Mouse (Mus musculus): ENCODE results near the gene Samd11. TPM values are rescaled to one million over a fixed set of nuclear protein-coding genes. Genes with fewer than 3 reads are reported as not detected.

Gene Samd11
- polyA plus RNA-seq, 1 experiment from 2014 or later, result 0.24 TPM

DNA sequence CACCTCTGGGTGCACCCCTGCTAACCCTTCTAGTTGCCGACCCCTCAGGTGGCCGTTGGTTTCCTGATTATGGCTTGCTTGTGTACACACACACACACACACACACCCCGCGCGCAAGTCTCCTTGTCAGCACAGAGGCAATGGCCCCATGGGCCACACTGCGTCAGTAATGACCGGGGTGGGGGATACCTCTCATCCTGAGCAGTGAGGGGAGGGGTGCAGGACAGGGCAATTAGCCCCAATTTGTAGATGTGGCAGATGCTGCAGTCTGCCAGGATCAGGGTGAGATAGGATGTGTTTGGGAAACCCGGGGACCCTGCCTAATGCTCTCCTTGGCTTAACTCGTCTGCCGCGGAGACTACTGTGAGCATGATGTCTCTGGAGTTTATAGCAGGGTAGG is 5.9 kb downstream of the Samd11 start:
- Histone ChIP-seq H3K27ac (ENCODE audit: low read length) (no peak overlapping the region), H3K9ac (replicated peaks; ENCODE audit: low read depth) (no peak overlapping the region), H3K9me3 (ENCODE audit: low read length) (no peaks in the 10 kb centered on the region), H3K36me3 (ENCODE audit: insufficient read depth, low read length) (0 out of 2 replicates have a peak, but pooled peaks cover 13% of the 10 kb centered on the region), H3K4me1 (ENCODE audit: insufficient read depth, low read depth, low read length) (0 out of 2 replicates have a peak, but pooled peaks cover 2% of the 10 kb centered on the region), H3K4me2 (replicated peaks; ENCODE audit: low read depth, low read length) (no peak overlapping the region), H3K27me3 (replicated peaks; ENCODE audit: insufficient read depth, low read length) (peaks cover 9% of the 10 kb centered on the region; the same call in 1 of the 2 replicates), H3K4me3 (ENCODE audit: low read depth, low read length) (no peak overlapping the region)
- ATAC-seq (no peak), DNase-seq (ENCODE audit: low spot score) (no peak)
- 52% methylated on average over 11 of the region's 11 CpGs for WGBS
- TF ChIP-seq EP300 (IDR thresholded peaks at IDR 0.05) (no peak), CTCF (IDR thresholded peaks at IDR 0.05) (no peak)

DNA sequence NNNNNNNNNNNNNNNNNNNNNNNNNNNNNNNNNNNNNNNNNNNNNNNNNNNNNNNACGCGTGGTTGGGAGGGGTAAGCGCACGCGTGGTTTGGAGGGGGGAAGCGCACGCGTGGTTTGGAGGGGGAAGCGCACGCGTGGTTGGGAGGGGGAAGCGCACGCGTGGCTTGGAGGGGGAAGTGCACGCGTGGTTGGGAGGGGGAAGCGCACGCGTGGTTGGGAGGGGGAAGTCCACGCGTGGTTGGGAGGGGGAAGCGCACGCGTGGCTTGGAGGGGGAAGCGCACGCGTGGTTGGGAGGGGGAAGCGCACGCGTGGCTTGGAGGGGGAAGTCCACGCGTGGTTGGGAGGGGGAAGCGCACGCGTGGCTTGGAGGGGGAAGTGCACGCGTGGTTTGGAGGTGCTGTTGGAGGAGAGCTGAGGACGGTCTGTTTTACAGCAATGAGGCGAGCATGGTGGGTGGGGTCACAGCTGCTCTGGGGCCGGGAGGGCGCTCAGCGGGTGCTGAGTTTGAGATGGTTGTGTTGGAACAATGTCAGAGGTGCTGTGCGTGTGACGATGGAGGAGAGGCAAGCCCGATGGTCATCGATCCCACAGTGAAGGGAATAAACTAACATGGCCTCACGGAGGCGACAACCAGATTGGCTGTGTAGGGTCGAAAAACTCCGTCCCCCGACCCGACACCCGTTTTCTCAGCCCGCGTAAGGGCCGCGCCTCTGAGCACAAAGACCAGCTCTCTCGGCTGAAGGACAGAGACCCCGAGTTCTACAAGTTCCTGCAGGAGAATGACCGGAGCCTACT is 18.6 kb downstream of the Samd11 start:
- 25% methylated on average over 44 of the region's 60 CpGs for WGBS
- Histone ChIP-seq H3K4me2 (replicated peaks; ENCODE audit: low read depth, low read length) (peak overlapping the region; percentile 94), H3K36me3 (ENCODE audit: insufficient read depth, low read length) (peaks cover 21% of the 10 kb centered on the region; the same call in 1 of the 2 replicates), H3K4me1 (ENCODE audit: insufficient read depth, low read depth, low read length) (peaks cover 7% of the 10 kb centered on the region; the same call in 1 of the 2 replicates), H3K27me3 (replicated peaks; ENCODE audit: insufficient read depth, low read length) (no peaks in the 10 kb centered on the region), H3K9ac (replicated peaks; ENCODE audit: low read depth) (no peak overlapping the region), H3K27ac (ENCODE audit: low read length) (no peak overlapping the region), H3K4me3 (ENCODE audit: low read depth, low read length) (peak overlapping the region; percentile 79; the same call in 1 of the 2 replicates), H3K9me3 (ENCODE audit: low read length) (no peaks in the 10 kb centered on the region)
- TF ChIP-seq CTCF (IDR thresholded peaks at IDR 0.05) (no peak), EP300 (IDR thresholded peaks at IDR 0.05) (no peak)
- ATAC-seq, result no peak
- DNase-seq (ENCODE audit: low spot score), result peak; percentile 38

- WGBS, result under 1% methylated on average over 80 of the region's 90 CpGs
These were observed 19.5 kb downstream of the Samd11 start, which contains the start of gene Noc2l for GRCm38 (mm10) chr4:156235808-156236533. Gene Noc2l (plus strand): TSS chr4:156236010.

GRCm38 (mm10) chr4:156235360-156235770 is 20.1 kb downstream of the Samd11 start:
- peak overlapping the region; percentile 77 for H3K27ac ChIP-seq (ENCODE audit: low read length)
- H3K4me3 ChIP-seq (ENCODE audit: low read depth, low read length), result peak overlapping the region; percentile 79
- H3K4me1 ChIP-seq (ENCODE audit: insufficient read depth, low read depth, low read length), result peaks cover 7% of the 10 kb centered on the region; the same call in 1 of the 2 replicates
- H3K9me3 ChIP-seq (ENCODE audit: low read length), result no peaks in the 10 kb centered on the region
- peak overlapping the region; percentile 94 for H3K4me2 ChIP-seq (replicated peaks; ENCODE audit: low read depth, low read length)
- DNase-seq (ENCODE audit: low spot score), result peak; percentile 74
- TF ChIP-seq CTCF (IDR thresholded peaks at IDR 0.05) (peak; percentile 46), EP300 (IDR thresholded peaks at IDR 0.05) (no peak)
- peak; percentile 33 for ATAC-seq
- no peaks in the 10 kb centered on the region for H3K27me3 ChIP-seq (replicated peaks; ENCODE audit: insufficient read depth, low read length)
- H3K36me3 ChIP-seq (ENCODE audit: insufficient read depth, low read length), result peaks cover 17% of the 10 kb centered on the region; the same call in 1 of the 2 replicates
- H3K9ac ChIP-seq (replicated peaks; ENCODE audit: low read depth), result peak overlapping the region; percentile 41; the same call in 1 of the 2 replicates
- WGBS, result under 1% methylated on average over 15 of the region's 15 CpGs

More at GRCm38 (mm10) chr4:156235808-156236533, 19.5 kb downstream of the Samd11 start, which contains the start of gene Noc2l:
- Histone ChIP-seq H3K4me1 (ENCODE audit: insufficient read depth, low read depth, low read length) (peaks cover 7% of the 10 kb centered on the region; the same call in 1 of the 2 replicates), H3K9ac (replicated peaks; ENCODE audit: low read depth) (peak within 1 kb of the TSS; percentile 41), H3K9me3 (ENCODE audit: low read length) (no peaks in the 10 kb centered on the region), H3K27ac (ENCODE audit: low read length) (peak within 1 kb of the TSS; percentile 77), H3K4me3 (ENCODE audit: low read depth, low read length) (peak within 1 kb of the TSS; percentile 79), H3K4me2 (replicated peaks; ENCODE audit: low read depth, low read length) (peak within 1 kb of the TSS; percentile 94), H3K27me3 (replicated peaks; ENCODE audit: insufficient read depth, low read length) (no peaks in the 10 kb centered on the region), H3K36me3 (ENCODE audit: insufficient read depth, low read length) (peaks cover 20% of the 10 kb centered on the region; the same call in 1 of the 2 replicates)
- no peak for TF ChIP-seq EP300 (IDR thresholded peaks at IDR 0.05)
- peak; percentile 25; the same call in 1 of the 2 replicates for TF ChIP-seq CTCF (IDR thresholded peaks at IDR 0.05)
- DNase-seq (ENCODE audit: low spot score) (peak; percentile 96), ATAC-seq (peak; percentile 95)

- ATAC-seq (peak; percentile 51), DNase-seq (ENCODE audit: low spot score) (peak; percentile 72)
- TF ChIP-seq CTCF (IDR thresholded peaks at IDR 0.05) (no peak), EP300 (IDR thresholded peaks at IDR 0.05) (no peak)
- peaks cover 12% of the 10 kb centered on the region; the same call in 1 of the 2 replicates for H3K36me3 ChIP-seq (ENCODE audit: insufficient read depth, low read length)
- under 1% methylated on average over 30 of the region's 48 CpGs for WGBS
- H3K4me3 ChIP-seq (ENCODE audit: low read depth, low read length), result peak within 1 kb of the TSS; percentile 79
- peak within 1 kb of the TSS; percentile 77 for H3K27ac ChIP-seq (ENCODE audit: low read length)
- no peaks in the 10 kb centered on the region for H3K27me3 ChIP-seq (replicated peaks; ENCODE audit: insufficient read depth, low read length)
- no peaks in the 10 kb centered on the region for H3K9me3 ChIP-seq (ENCODE audit: low read length)
- peak within 1 kb of the TSS; percentile 41 for H3K9ac ChIP-seq (replicated peaks; ENCODE audit: low read depth)
- peaks cover 7% of the 10 kb centered on the region; the same call in 1 of the 2 replicates for H3K4me1 ChIP-seq (ENCODE audit: insufficient read depth, low read depth, low read length)
- peak within 1 kb of the TSS; percentile 94 for H3K4me2 ChIP-seq (replicated peaks; ENCODE audit: low read depth, low read length)
These were observed 20.7 kb downstream of the Samd11 start, which contains the start of gene Plekhn1 for GRCm38 (mm10) chr4:156234701-156235213. Gene Plekhn1 (minus strand): TSS chr4:156234857.
